Mouse (Mus musculus): ENCODE results near the gene Col19a1. TPM values are rescaled to one million over a fixed set of nuclear protein-coding genes. Genes with fewer than 3 reads are reported as not detected.

Gene Col19a1
- polyA plus RNA-seq, 1 experiment from 2014 or later, result 3.1 TPM

DNA sequence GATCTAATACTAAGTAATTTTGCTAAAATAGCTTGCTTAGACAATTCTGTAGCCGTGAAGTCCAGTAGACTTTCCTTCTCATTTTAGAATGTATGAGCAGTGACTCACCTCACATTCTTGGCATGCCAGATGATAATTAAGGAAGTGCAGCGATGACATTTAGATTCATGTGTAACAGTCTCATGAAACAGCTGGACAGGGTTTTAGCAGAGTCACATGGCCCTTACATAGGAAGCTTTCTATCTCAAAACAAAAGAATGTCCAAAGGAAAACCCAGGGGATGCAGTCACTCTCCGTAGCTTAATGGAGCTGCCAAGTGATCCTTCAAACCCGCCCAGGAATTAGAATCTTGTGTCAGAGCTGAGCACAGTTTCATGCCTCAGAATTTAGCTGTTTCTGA is 33.8 kb downstream of the Col19a1 start:
- H3K9ac ChIP-seq (ENCODE audit: low read depth, low read length), result no peak overlapping the region
- peaks cover 5% of the 10 kb centered on the region; the same call in 1 of the 2 replicates for H3K4me1 ChIP-seq (ENCODE audit: control insufficient read depth, insufficient read depth, low read length)
- 20% methylated on average over 4 of the region's 4 CpGs for WGBS
- DNase-seq (ENCODE audit: low spot score) (peak; percentile 80), ATAC-seq (ENCODE audit: low read depth) (peak; percentile 55; the same call in 1 of the 2 replicates)
- H3K27me3 ChIP-seq (replicated peaks; ENCODE audit: control insufficient read depth, insufficient read depth, low read length), result no peaks in the 10 kb centered on the region
- no peaks in the 10 kb centered on the region for H3K36me3 ChIP-seq (ENCODE audit: control insufficient read depth, insufficient read depth, low read length)
- H3K4me2 ChIP-seq (ENCODE audit: low read depth, low read length), result no peak overlapping the region
- H3K9me3 ChIP-seq (ENCODE audit: control insufficient read depth, low read length), result no peaks in the 10 kb centered on the region
- no peak overlapping the region for H3K27ac ChIP-seq (replicated peaks; ENCODE audit: low read depth, low read length)
- H3K4me3 ChIP-seq (ENCODE audit: low read depth, low read length), result no peak overlapping the region

DNA sequence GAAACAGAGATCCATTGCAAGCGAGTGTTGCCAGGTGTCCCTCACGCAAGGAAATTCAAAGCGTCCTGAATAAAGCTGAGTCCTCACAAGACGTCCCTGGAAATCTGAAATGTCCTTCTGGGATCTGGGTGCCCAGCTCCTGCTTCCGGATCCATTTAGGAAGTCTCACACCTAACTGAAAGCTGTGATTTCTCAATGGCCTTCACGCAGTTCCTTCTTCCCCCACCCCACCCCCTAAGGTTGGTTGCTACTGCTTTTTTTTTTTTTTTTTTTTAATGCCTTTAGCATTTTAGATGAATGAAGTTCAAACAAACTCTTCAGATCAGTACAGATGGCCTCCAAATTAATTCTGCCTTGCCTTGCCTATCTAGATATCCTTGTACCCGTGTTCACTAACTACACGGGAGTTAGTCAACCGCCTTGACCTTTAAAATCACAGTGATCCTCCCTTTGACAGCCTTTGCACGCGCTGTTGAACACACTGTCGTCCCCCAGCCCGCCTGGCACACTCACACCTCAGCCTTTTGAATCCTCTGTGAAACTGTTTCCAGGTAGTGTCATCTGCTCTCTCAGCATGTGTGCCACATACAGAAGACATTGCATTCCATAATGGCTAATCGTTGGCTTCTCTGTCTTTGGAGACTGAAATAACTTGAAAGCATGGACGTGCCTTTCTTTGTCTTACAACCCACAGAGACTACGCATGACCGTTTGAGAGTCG is 36.6 kb downstream of the Col19a1 start:
- 71% methylated on average over 18 of the region's 18 CpGs for WGBS

DNA sequence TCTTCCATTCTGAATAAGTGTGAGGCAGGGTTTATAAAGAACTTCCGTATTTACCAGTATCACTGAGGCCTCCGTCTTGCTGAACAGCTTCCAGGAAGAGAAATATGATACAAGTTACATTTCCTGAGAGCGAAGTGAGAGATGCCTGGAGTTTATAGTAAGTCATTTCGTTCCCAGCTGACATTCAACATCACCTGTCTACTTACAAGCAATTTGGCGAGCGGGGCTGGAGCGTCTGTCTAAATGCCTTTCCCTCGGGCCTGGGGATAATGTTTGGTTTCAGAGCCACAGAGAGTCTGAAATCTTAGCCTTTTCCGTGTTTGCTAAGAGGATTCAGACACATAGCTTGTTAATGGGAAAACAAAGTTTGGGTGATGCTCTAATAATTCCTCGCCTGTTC is 37.2 kb downstream of the Col19a1 start:
- Histone ChIP-seq H3K4me2 (ENCODE audit: low read depth, low read length) (peak overlapping the region; percentile 2; the same call in 1 of the 2 replicates), H3K4me1 (ENCODE audit: control insufficient read depth, insufficient read depth, low read length) (peaks cover 5% of the 10 kb centered on the region; the same call in 1 of the 2 replicates), H3K9me3 (ENCODE audit: control insufficient read depth, low read length) (no peaks in the 10 kb centered on the region), H3K27me3 (replicated peaks; ENCODE audit: control insufficient read depth, insufficient read depth, low read length) (no peaks in the 10 kb centered on the region), H3K27ac (replicated peaks; ENCODE audit: low read depth, low read length) (no peak overlapping the region; the same call in 1 of the 2 replicates), H3K36me3 (ENCODE audit: control insufficient read depth, insufficient read depth, low read length) (no peaks in the 10 kb centered on the region), H3K4me3 (ENCODE audit: low read depth, low read length) (no peak overlapping the region), H3K9ac (ENCODE audit: low read depth, low read length) (no peak overlapping the region)
- WGBS, result 22% methylated on average over 10 of the region's 10 CpGs
- ATAC-seq (ENCODE audit: low read depth) (peak; percentile 60; the same call in 1 of the 2 replicates), DNase-seq (ENCODE audit: low spot score) (peak; percentile 81)

More for the DNA sequence above, 36.6 kb downstream of the Col19a1 start:
- Histone ChIP-seq H3K9me3 (ENCODE audit: control insufficient read depth, low read length) (no peaks in the 10 kb centered on the region), H3K27ac (replicated peaks; ENCODE audit: low read depth, low read length) (no peak overlapping the region; the same call in 1 of the 2 replicates), H3K4me1 (ENCODE audit: control insufficient read depth, insufficient read depth, low read length) (peaks cover 5% of the 10 kb centered on the region; the same call in 1 of the 2 replicates), H3K9ac (ENCODE audit: low read depth, low read length) (no peak overlapping the region), H3K4me2 (ENCODE audit: low read depth, low read length) (0 out of 2 replicates have a peak overlapping the region, but pooled peaks have one; percentile 2), H3K4me3 (ENCODE audit: low read depth, low read length) (no peak overlapping the region), H3K27me3 (replicated peaks; ENCODE audit: control insufficient read depth, insufficient read depth, low read length) (no peaks in the 10 kb centered on the region), H3K36me3 (ENCODE audit: control insufficient read depth, insufficient read depth, low read length) (no peaks in the 10 kb centered on the region)
- DNase-seq (ENCODE audit: low spot score), result no peak
- ATAC-seq (ENCODE audit: low read depth), result no peak

DNA sequence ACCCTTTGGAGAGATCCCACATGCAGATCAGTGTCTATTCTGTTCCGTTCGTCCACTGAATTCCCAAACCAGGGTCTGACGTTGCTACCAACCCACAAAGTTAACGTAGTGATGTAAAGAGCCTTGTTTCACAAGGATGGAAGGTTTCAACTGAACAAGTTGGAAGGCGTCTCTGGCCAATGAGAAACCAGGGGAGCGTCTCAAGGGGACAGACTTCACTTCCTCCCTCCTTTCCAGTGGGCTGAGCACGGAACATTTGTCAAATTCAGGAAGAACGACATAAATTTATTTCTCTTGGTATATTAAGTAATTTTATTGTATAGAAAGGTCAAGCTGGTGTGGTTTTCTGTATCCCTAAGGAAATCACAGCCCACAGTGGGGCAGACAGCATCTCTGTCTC is 38.2 kb downstream of the Col19a1 start:
- no peak overlapping the region for H3K4me2 ChIP-seq (ENCODE audit: low read depth, low read length)
- no peak overlapping the region for H3K27ac ChIP-seq (replicated peaks; ENCODE audit: low read depth, low read length)
- DNase-seq (ENCODE audit: low spot score), result no peak
- ATAC-seq (ENCODE audit: low read depth), result no peak
- H3K27me3 ChIP-seq (replicated peaks; ENCODE audit: control insufficient read depth, insufficient read depth, low read length), result no peaks in the 10 kb centered on the region
- H3K36me3 ChIP-seq (ENCODE audit: control insufficient read depth, insufficient read depth, low read length), result no peaks in the 10 kb centered on the region
- no peaks in the 10 kb centered on the region for H3K9me3 ChIP-seq (ENCODE audit: control insufficient read depth, low read length)
- H3K4me3 ChIP-seq (ENCODE audit: low read depth, low read length), result no peak overlapping the region
- no peak overlapping the region for H3K9ac ChIP-seq (ENCODE audit: low read depth, low read length)
- WGBS, result 58% methylated on average over 8 of the region's 8 CpGs
- H3K4me1 ChIP-seq (ENCODE audit: control insufficient read depth, insufficient read depth, low read length), result peaks cover 5% of the 10 kb centered on the region; the same call in 1 of the 2 replicates

DNA sequence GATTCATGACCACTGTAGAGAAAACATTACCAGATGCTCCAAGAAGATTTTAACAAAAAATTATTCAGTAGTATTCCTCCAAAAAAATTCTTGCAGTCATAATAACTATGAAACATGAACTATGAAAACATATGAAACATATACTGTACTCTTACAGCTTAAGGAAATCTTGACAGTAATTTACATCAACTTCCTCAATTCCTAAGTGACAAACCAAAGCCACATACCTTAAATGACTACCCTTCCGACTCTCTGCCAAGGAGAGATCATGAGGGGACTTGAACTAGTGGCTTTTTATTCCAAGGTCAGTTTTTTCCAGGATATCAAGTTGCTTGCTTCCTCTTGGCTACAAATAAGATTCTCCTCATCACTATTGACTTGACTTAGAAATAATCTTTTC is 39.7 kb downstream of the Col19a1 start:
- Histone ChIP-seq H3K4me1 (ENCODE audit: control insufficient read depth, insufficient read depth, low read length) (peaks cover 5% of the 10 kb centered on the region; the same call in 1 of the 2 replicates), H3K27me3 (replicated peaks; ENCODE audit: control insufficient read depth, insufficient read depth, low read length) (no peaks in the 10 kb centered on the region), H3K4me2 (ENCODE audit: low read depth, low read length) (no peak overlapping the region), H3K4me3 (ENCODE audit: low read depth, low read length) (no peak overlapping the region), H3K9ac (ENCODE audit: low read depth, low read length) (no peak overlapping the region), H3K36me3 (ENCODE audit: control insufficient read depth, insufficient read depth, low read length) (no peaks in the 10 kb centered on the region), H3K27ac (replicated peaks; ENCODE audit: low read depth, low read length) (no peak overlapping the region), H3K9me3 (ENCODE audit: control insufficient read depth, low read length) (no peaks in the 10 kb centered on the region)
- DNase-seq (ENCODE audit: low spot score) (no peak), ATAC-seq (ENCODE audit: low read depth) (no peak)
- WGBS, result 55% methylated on average over 1 of the region's 1 CpGs

DNA sequence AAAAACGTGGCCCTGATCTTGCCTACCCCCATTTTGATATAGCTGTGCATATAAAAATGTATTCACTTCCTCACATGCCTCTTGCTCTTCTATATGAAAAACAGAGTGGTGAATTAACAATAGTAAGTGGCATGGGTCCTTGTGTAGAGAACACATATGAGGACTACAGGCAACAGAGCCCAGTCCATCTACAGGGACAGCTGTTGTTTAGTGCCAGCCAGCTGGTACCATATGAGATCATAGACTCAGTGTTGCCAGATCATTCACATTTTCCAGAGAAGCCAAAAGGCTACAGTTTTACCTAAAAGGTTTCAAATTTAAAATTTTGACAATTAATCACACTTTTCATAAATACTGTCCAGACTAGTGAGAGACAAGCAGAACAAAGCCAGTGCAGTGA is 47.4 kb downstream of the Col19a1 start:
- Histone ChIP-seq H3K4me3 (ENCODE audit: low read depth, low read length) (no peak overlapping the region), H3K27me3 (replicated peaks; ENCODE audit: control insufficient read depth, insufficient read depth, low read length) (no peaks in the 10 kb centered on the region), H3K4me2 (ENCODE audit: low read depth, low read length) (no peak overlapping the region), H3K36me3 (ENCODE audit: control insufficient read depth, insufficient read depth, low read length) (no peaks in the 10 kb centered on the region), H3K27ac (replicated peaks; ENCODE audit: low read depth, low read length) (no peak overlapping the region), H3K9me3 (ENCODE audit: control insufficient read depth, low read length) (no peaks in the 10 kb centered on the region), H3K4me1 (ENCODE audit: control insufficient read depth, insufficient read depth, low read length) (no peaks in the 10 kb centered on the region), H3K9ac (ENCODE audit: low read depth, low read length) (no peak overlapping the region)
- 71% methylated on average over 1 of the region's 1 CpGs for WGBS
- DNase-seq (ENCODE audit: low spot score), result no peak
- ATAC-seq (ENCODE audit: low read depth), result no peak

DNA sequence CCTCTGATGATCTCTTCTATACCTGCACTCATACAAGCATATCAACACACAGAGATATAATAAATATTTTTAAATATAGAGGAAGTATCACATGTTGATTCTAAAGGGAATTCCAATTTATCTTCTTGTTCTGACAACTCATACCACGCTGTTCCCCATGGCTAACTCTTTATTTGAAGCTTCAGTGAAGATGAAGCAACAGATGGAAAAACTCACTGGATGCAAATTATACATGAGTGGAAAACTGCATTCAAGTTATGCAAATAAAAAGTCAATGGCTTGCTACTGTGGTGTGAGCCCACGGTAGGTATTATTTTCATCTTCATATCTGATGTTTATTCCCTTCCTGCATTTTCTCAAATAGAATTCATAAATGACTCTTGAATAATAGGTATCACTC is 60.1 kb downstream of the Col19a1 start:
- Histone ChIP-seq H3K27ac (replicated peaks; ENCODE audit: low read depth, low read length) (no peak overlapping the region), H3K4me2 (ENCODE audit: low read depth, low read length) (no peak overlapping the region), H3K9me3 (ENCODE audit: control insufficient read depth, low read length) (no peaks in the 10 kb centered on the region), H3K4me3 (ENCODE audit: low read depth, low read length) (no peak overlapping the region), H3K27me3 (replicated peaks; ENCODE audit: control insufficient read depth, insufficient read depth, low read length) (no peaks in the 10 kb centered on the region), H3K4me1 (ENCODE audit: control insufficient read depth, insufficient read depth, low read length) (no peaks in the 10 kb centered on the region), H3K9ac (ENCODE audit: low read depth, low read length) (no peak overlapping the region), H3K36me3 (ENCODE audit: control insufficient read depth, insufficient read depth, low read length) (no peaks in the 10 kb centered on the region)
- DNase-seq (ENCODE audit: low spot score) (no peak), ATAC-seq (ENCODE audit: low read depth) (no peak)
- 79% methylated on average over 2 of the region's 2 CpGs for WGBS

DNA sequence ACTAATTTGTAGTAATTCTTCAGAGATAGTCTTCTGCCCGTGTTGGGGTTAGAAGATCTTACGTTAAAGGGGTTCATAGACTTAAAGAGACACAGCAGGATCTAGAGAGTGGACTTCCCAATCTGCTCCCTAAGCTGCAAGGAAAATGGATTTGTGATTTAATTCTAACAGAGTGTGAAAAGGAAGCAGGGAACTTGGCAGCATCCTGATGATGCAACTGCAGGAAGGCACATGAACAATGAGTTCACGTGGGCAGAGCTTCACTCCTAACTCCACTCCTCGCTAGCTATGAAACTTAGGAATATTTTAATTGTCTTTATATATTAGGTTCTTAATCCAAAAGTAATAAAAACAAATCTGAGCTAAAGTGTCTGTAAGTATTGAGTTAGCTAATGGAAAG is 69.8 kb downstream of the Col19a1 start:
- Histone ChIP-seq H3K9ac (ENCODE audit: low read depth, low read length) (no peak overlapping the region), H3K27ac (replicated peaks; ENCODE audit: low read depth, low read length) (no peak overlapping the region), H3K27me3 (replicated peaks; ENCODE audit: control insufficient read depth, insufficient read depth, low read length) (no peaks in the 10 kb centered on the region), H3K4me3 (ENCODE audit: low read depth, low read length) (no peak overlapping the region), H3K9me3 (ENCODE audit: control insufficient read depth, low read length) (no peaks in the 10 kb centered on the region), H3K4me1 (ENCODE audit: control insufficient read depth, insufficient read depth, low read length) (no peaks in the 10 kb centered on the region), H3K4me2 (ENCODE audit: low read depth, low read length) (no peak overlapping the region), H3K36me3 (ENCODE audit: control insufficient read depth, insufficient read depth, low read length) (no peaks in the 10 kb centered on the region)
- DNase-seq (ENCODE audit: low spot score) (no peak), ATAC-seq (ENCODE audit: low read depth) (no peak)
- 75% methylated on average over 4 of the region's 4 CpGs for WGBS

DNA sequence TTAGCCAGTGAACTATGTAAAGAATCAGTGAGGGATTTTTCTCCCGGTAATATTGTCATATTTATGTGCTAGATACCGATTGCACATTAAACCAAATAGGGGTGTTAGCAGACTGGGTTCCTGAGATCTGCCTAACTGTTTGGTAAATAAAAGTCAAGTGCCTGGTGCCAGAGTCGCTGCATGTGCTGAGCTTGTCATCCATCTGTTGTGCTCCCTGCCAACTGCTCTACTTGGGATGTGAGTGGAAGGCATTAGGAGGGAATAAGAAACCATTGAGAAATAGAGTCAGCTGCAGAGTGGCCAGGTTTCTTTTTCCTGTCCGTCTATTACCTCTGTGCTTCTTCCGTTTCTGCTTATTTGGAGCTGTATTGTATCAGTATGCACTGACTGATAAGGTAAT is 71.9 kb downstream of the Col19a1 start:
- Histone ChIP-seq H3K4me1 (ENCODE audit: control insufficient read depth, insufficient read depth, low read length) (no peaks in the 10 kb centered on the region), H3K4me2 (ENCODE audit: low read depth, low read length) (no peak overlapping the region), H3K4me3 (ENCODE audit: low read depth, low read length) (no peak overlapping the region), H3K27me3 (replicated peaks; ENCODE audit: control insufficient read depth, insufficient read depth, low read length) (no peaks in the 10 kb centered on the region), H3K36me3 (ENCODE audit: control insufficient read depth, insufficient read depth, low read length) (no peaks in the 10 kb centered on the region), H3K9me3 (ENCODE audit: control insufficient read depth, low read length) (no peaks in the 10 kb centered on the region), H3K9ac (ENCODE audit: low read depth, low read length) (no peak overlapping the region), H3K27ac (replicated peaks; ENCODE audit: low read depth, low read length) (no peak overlapping the region)
- 81% methylated on average over 5 of the region's 5 CpGs for WGBS
- peak; percentile 41 for DNase-seq (ENCODE audit: low spot score)
- no peak for ATAC-seq (ENCODE audit: low read depth)
